ENCODE assay signal across 27 mouse cellular contexts in genomic region chr2:12368016-12368415, GRCm38 (mm10). TPM values are rescaled to one million over a fixed set of nuclear protein-coding genes. Genes with fewer than 3 reads are reported as not detected.
DNase-seq lines count a peak whose midpoint lies in the region; ATAC-seq and TF ChIP-seq lines count a peak whose summit lies in the region.
"Had no signal": no experiment of that assay in that cellular context is flagged by ENCODE, and none has a peak within 500 bp of the region (broad histone marks: within the 10 kb centered on the region; RNA-seq: fewer than 3 reads in every experiment).

No protein-coding gene starts in this region.

- peaks cover 9% of the 10 kb centered on the region; the same call in 1 of the 2 replicates for H3K36me3 ChIP-seq in heart, embryonic 12.5 days
- H3K36me3 ChIP-seq in heart, adult 2 months (ENCODE audit: control insufficient read depth, insufficient read depth, low read length) = no peaks in the 10 kb centered on the region
- H3K36me3 ChIP-seq in liver, embryonic 11.5 days (ENCODE audit: control insufficient read depth, insufficient read depth, low read length) = 0 out of 2 replicates have a peak, but pooled peaks cover 2% of the 10 kb centered on the region
- H3K36me3 ChIP-seq in liver, postnatal 0 days (replicated peaks; ENCODE audit: insufficient read depth, low read length) = peaks cover 19% of the 10 kb centered on the region
- H3K36me3 ChIP-seq in liver, embryonic 12.5 days = peaks cover 33% of the 10 kb centered on the region
- no peaks in the 10 kb centered on the region; the same call in 1 of the 2 replicates for H3K36me3 ChIP-seq in liver, embryonic 16.5 days (ENCODE audit: control insufficient read depth, insufficient read depth)
- H3K36me3 ChIP-seq: midbrain, embryonic 15.5 days had no signal

- TF ChIP-seq CTCF in heart, adult 2 months (IDR thresholded peaks at IDR 0.05) = no peak
- no peak for TF ChIP-seq CTCF in liver, postnatal 0 days (IDR thresholded peaks at IDR 0.05; ENCODE audit: low read depth)

- H3K9ac ChIP-seq in heart, embryonic 12.5 days = no peak overlapping the region
- no peak overlapping the region for H3K9ac ChIP-seq in heart, adult 2 months (ENCODE audit: low read depth, low read length)
- no peak overlapping the region for H3K9ac ChIP-seq in liver, embryonic 11.5 days (ENCODE audit: low read depth, low read length)
- H3K9ac ChIP-seq in liver, postnatal 0 days (replicated peaks) = no peak overlapping the region
- H3K9ac ChIP-seq in liver, embryonic 12.5 days = no peak overlapping the region
- H3K9ac ChIP-seq in liver, embryonic 16.5 days (ENCODE audit: low read depth, low read length) = no peak overlapping the region
- H3K9ac ChIP-seq: embryonic facial prominence, embryonic 15.5 days; forebrain, embryonic 12.5 days; forebrain, postnatal 0 days; hindbrain, embryonic 14.5 days; midbrain, embryonic 15.5 days had no signal

- no peaks in the 10 kb centered on the region for H3K79me2 ChIP-seq in heart, adult 2 months (replicated peaks; ENCODE audit: control insufficient read depth, insufficient read depth, low read length)

- no peak overlapping the region for H3K4me2 ChIP-seq in heart, embryonic 12.5 days
- no peak overlapping the region for H3K4me2 ChIP-seq in liver, embryonic 11.5 days
- H3K4me2 ChIP-seq in liver, postnatal 0 days (ENCODE audit: low read depth, low read length) = no peak overlapping the region
- no peak overlapping the region for H3K4me2 ChIP-seq in liver, embryonic 12.5 days
- H3K4me2 ChIP-seq in liver, embryonic 16.5 days (ENCODE audit: low read depth, low read length) = no peak overlapping the region
- H3K4me2 ChIP-seq: embryonic facial prominence, embryonic 15.5 days; forebrain, embryonic 12.5 days; hindbrain, embryonic 14.5 days; midbrain, embryonic 15.5 days had no signal

- H3K27ac ChIP-seq in heart, embryonic 12.5 days (ENCODE audit: poor library complexity, severe bottlenecking) = no peak overlapping the region
- no peak overlapping the region for H3K27ac ChIP-seq in heart, adult 2 months
- peak overlapping the region; percentile 38; the same call in 1 of the 2 replicates for H3K27ac ChIP-seq in liver, embryonic 11.5 days (ENCODE audit: low read depth, low read length)
- H3K27ac ChIP-seq in liver, postnatal 0 days (ENCODE audit: low read depth) = no peak overlapping the region
- H3K27ac ChIP-seq in liver, embryonic 12.5 days = no peak overlapping the region
- no peak overlapping the region for H3K27ac ChIP-seq in liver, embryonic 16.5 days (ENCODE audit: low read length)
- H3K27ac ChIP-seq: embryonic facial prominence, embryonic 10.5 days; embryonic facial prominence, embryonic 15.5 days; forebrain, embryonic 12.5 days; hindbrain, embryonic 14.5 days; kidney, postnatal 0 days; midbrain, embryonic 15.5 days had no signal

- TF ChIP-seq POLR2A in heart, adult 2 months (IDR thresholded peaks at IDR 0.05; ENCODE audit: insufficient read depth, low read depth, low read length) = no peak

- H3K27me3 ChIP-seq in heart, embryonic 12.5 days (replicated peaks) = no peaks in the 10 kb centered on the region
- H3K27me3 ChIP-seq in heart, adult 2 months (ENCODE audit: control insufficient read depth, insufficient read depth, low read length) = no peaks in the 10 kb centered on the region
- no peaks in the 10 kb centered on the region for H3K27me3 ChIP-seq in liver, embryonic 11.5 days (replicated peaks; ENCODE audit: control insufficient read depth, insufficient read depth, low read length)
- H3K27me3 ChIP-seq in liver, postnatal 0 days (ENCODE audit: insufficient read depth, low read length) = no peaks in the 10 kb centered on the region
- no peaks in the 10 kb centered on the region for H3K27me3 ChIP-seq in liver, embryonic 12.5 days (replicated peaks)
- H3K27me3 ChIP-seq in liver, embryonic 16.5 days (ENCODE audit: control insufficient read depth, insufficient read depth, low read depth, low read length) = no peaks in the 10 kb centered on the region
- H3K27me3 ChIP-seq: embryonic facial prominence, embryonic 15.5 days; forebrain, embryonic 12.5 days; midbrain, embryonic 15.5 days had no signal

- H3K9me3 ChIP-seq in heart, embryonic 12.5 days (replicated peaks) = no peaks in the 10 kb centered on the region
- H3K9me3 ChIP-seq in liver, embryonic 11.5 days (ENCODE audit: control insufficient read depth, low read length) = no peaks in the 10 kb centered on the region
- H3K9me3 ChIP-seq in liver, postnatal 0 days (ENCODE audit: low read length) = no peaks in the 10 kb centered on the region
- H3K9me3 ChIP-seq in liver, embryonic 12.5 days (replicated peaks) = no peaks in the 10 kb centered on the region
- H3K9me3 ChIP-seq in liver, embryonic 16.5 days (replicated peaks; ENCODE audit: control insufficient read depth, low read length) = no peaks in the 10 kb centered on the region
- H3K9me3 ChIP-seq: embryonic facial prominence, embryonic 10.5 days; embryonic facial prominence, embryonic 15.5 days; forebrain, embryonic 12.5 days; midbrain, embryonic 15.5 days had no signal

- intact Hi-C loops in heart, adult 2 months (cut with DNase I) = no loop called here

- DNase-seq in heart, adult 2 months = no peak
- DNase-seq in liver, embryonic 11.5 days (ENCODE audit: low spot score) = no peak
- no peak for DNase-seq in liver, postnatal 0 days
- DNase-seq: adrenal gland, adult 2 months; cerebellum, adult 8-10 months; forebrain, postnatal 0 days; gastrocnemius, postnatal 10 days; layer of hippocampus, adult 9-11 months; lung, adult 18-20 months; lung, postnatal 4 days; right cerebral cortex, postnatal 25 days; spleen, adult 18-20 months; thymus, postnatal 14 days had no signal

- peaks cover 6% of the 10 kb centered on the region; the same call in 1 of the 2 replicates for H3K4me1 ChIP-seq in heart, embryonic 12.5 days (replicated peaks)
- no peaks in the 10 kb centered on the region for H3K4me1 ChIP-seq in heart, adult 2 months (ENCODE audit: control insufficient read depth, insufficient read depth, low read length)
- H3K4me1 ChIP-seq in liver, embryonic 11.5 days (replicated peaks; ENCODE audit: control insufficient read depth, insufficient read depth, low read length) = peaks cover 23% of the 10 kb centered on the region
- peaks cover 5% of the 10 kb centered on the region for H3K4me1 ChIP-seq in liver, postnatal 0 days (ENCODE audit: insufficient read depth)
- H3K4me1 ChIP-seq in liver, embryonic 12.5 days = peaks cover 59% of the 10 kb centered on the region
- H3K4me1 ChIP-seq in liver, embryonic 16.5 days (ENCODE audit: control insufficient read depth, low read depth, low read length) = peaks cover 19% of the 10 kb centered on the region
- H3K4me1 ChIP-seq: embryonic facial prominence, embryonic 10.5 days; embryonic facial prominence, embryonic 15.5 days; forebrain, embryonic 12.5 days; midbrain, embryonic 15.5 days had no signal

- 0 out of 2 replicates have a peak, but pooled peaks have one; percentile 60 for ATAC-seq in heart, embryonic 12.5 days (ENCODE audit: insufficient number of reproducible peaks, low FRiP score)
- peak; percentile 60 for ATAC-seq in liver, embryonic 11.5 days (replicated peaks; ENCODE audit: low FRiP score)
- ATAC-seq in liver, postnatal 0 days = no peak
- peak; percentile 41 for ATAC-seq in liver, embryonic 12.5 days
- ATAC-seq in liver, embryonic 16.5 days (ENCODE audit: low read depth) = peak; percentile 42; the same call in 1 of the 2 replicates
- no peak for ATAC-seq in granulocyte monocyte progenitor cell, adult 5-6 weeks (replicated peaks; ENCODE audit: poor library complexity, severe bottlenecking)
- ATAC-seq: activated CD4-positive, CD25-positive, alpha-beta regulatory T cell, adult 4 months; CD4-positive, CD25-positive, alpha-beta regulatory T cell, adult 4 months; forebrain, postnatal 0 days; intestine, postnatal 0 days; lung, postnatal 0 days; midbrain, embryonic 15.5 days had no signal

- H3K4me3 ChIP-seq in heart, embryonic 12.5 days = no peak overlapping the region
- no peak overlapping the region for H3K4me3 ChIP-seq in heart, adult 2 months
- H3K4me3 ChIP-seq in liver, embryonic 11.5 days (ENCODE audit: low read depth, low read length) = no peak overlapping the region
- no peak overlapping the region for H3K4me3 ChIP-seq in liver, postnatal 0 days (ENCODE audit: low read depth, low read length)
- H3K4me3 ChIP-seq in liver, embryonic 12.5 days = no peak overlapping the region
- H3K4me3 ChIP-seq in liver, embryonic 16.5 days (ENCODE audit: low read depth, low read length) = no peak overlapping the region
- H3K4me3 ChIP-seq: embryonic facial prominence, embryonic 10.5 days; embryonic facial prominence, embryonic 15.5 days; forebrain, embryonic 12.5 days; midbrain, embryonic 15.5 days had no signal

- no peak for TF ChIP-seq EP300 in heart, adult 2 months (IDR thresholded peaks at IDR 0.05; ENCODE audit: insufficient read depth, low read depth, low read length)
- TF ChIP-seq EP300 in liver, postnatal 0 days (IDR thresholded peaks at IDR 0.05; ENCODE audit: low read depth) = no peak

- 61% methylated on average over 1 of the region's 1 CpGs for WGBS in heart, embryonic 12.5 days
- 55% methylated on average over 1 of the region's 1 CpGs for WGBS in heart, adult 2 months
- 39% methylated on average over 1 of the region's 1 CpGs for WGBS in liver, embryonic 11.5 days
- 56% methylated on average over 1 of the region's 1 CpGs for WGBS in liver, postnatal 0 days (ENCODE audit: insufficient replicate concordance)
- WGBS in liver, embryonic 12.5 days (ENCODE audit: insufficient replicate concordance) = 16% methylated on average over 1 of the region's 1 CpGs
- 23% methylated on average over 1 of the region's 1 CpGs for WGBS in liver, embryonic 16.5 days (ENCODE audit: insufficient replicate concordance)

RNA-seq across cellular contexts. Expression of gene Mindy3, which starts 51.3 kb away (rescaled TPM):
- polyA plus RNA-seq in heart, embryonic 12.5 days (2016; fragmentation: Nextera tagmentation; extraction: Ambion mirVana) = 29.4 and 31.7 TPM in 2 replicates
- total RNA-seq in heart, adult 2 months (2021) = 10 to 100 TPM; 15.4 to 17.0 TPM
- 12.3 and 16.4 TPM in 2 replicates for polyA plus RNA-seq in heart, adult 2 months (2012; rRNA removed)
- polyA plus RNA-seq in liver, embryonic 11.5 days (2014; fragmentation: Nextera tagmentation; extraction: Ambion mirVana) = 28.8 and 33.3 TPM in 2 replicates
- polyA plus RNA-seq in liver, postnatal 0 days (2015; fragmentation: Nextera tagmentation; extraction: Ambion mirVana) = 12.3 and 13.1 TPM in 2 replicates
- polyA plus RNA-seq in liver, embryonic 12.5 days (2016; fragmentation: Nextera tagmentation; extraction: Ambion mirVana) = 25.8 and 27.0 TPM in 2 replicates
- polyA plus RNA-seq in liver, embryonic 16.5 days (2015; fragmentation: Nextera tagmentation; extraction: Ambion mirVana) = 10.8 and 12.9 TPM in 2 replicates
- 52.3 and 59.0 TPM in 2 replicates for total RNA-seq in granulocyte monocyte progenitor cell, adult 5-6 weeks (2014; fragmentation: Nextera tagmentation)
- 19.9 and 29.7 TPM in 2 replicates for total RNA-seq in granulocyte monocyte progenitor cell, adult 5-6 weeks (2017)

Comparison
In these comparisons a context has a peak if more than half of its experiments do, and no peak if none do; other contexts are left out.
1. ATAC-seq: peak in heart, embryonic 12.5 days (single experiment), liver, embryonic 11.5 days (single experiment), liver, embryonic 12.5 days (single experiment) and liver, embryonic 16.5 days (single experiment); none in liver, postnatal 0 days (single experiment) and granulocyte monocyte progenitor cell, adult 5-6 weeks (single experiment).